Mouse (Mus musculus) heart, postnatal 14 days (tissue): ENCODE results near the gene Slc38a8. TPM values are rescaled to one million over a fixed set of nuclear protein-coding genes. Genes with fewer than 3 reads are reported as not detected.

Experiments used
- DNase-seq, 2 experiments: peaks; one replicate each; pipeline ENCODE4 v3.0.0; 2021 to 2022
- intact Hi-C: fragments of 180-260 bp; cut with DNase I; formaldehyde crosslinking; loops from one replicate; pipeline ENCODE4 v1.15.1; 2025
- total RNA-seq, 2 experiments: library from RNA; stranded (reverse); gene quantifications; 2 replicates each; pipeline ENCODE4 v1.2.3; 2021

Gene Slc38a8
- total RNA-seq, 2 experiments from 2014 or later: not detected

GRCm38 (mm10) chr8:119496848-119497247, 4.7 kb downstream of the Slc38a8 start:
- peak; percentile 55 to 68 for DNase-seq
- intact Hi-C loops: loop anchor here (1.0 kb wide), 2 partner anchors 51 to 85 kb away; partner anchors contain the start of gene Necab2

- intact Hi-C loops: no loop called here
- no peak for DNase-seq
Observed at GRCm38 (mm10) chr8:119487093-119487492, 14.4 kb downstream of the Slc38a8 start.

GRCm38 (mm10) chr8:119484145-119484896, 17.2 kb downstream of the Slc38a8 start:
- no peak for DNase-seq
- intact Hi-C loops: no loop called here

- intact Hi-C loops: no loop called here
- no peak for DNase-seq
Observed at GRCm38 (mm10) chr8:119478684-119479083, 22.8 kb downstream of the Slc38a8 start.

GRCm38 (mm10) chr8:119468091-119468490, 33.4 kb downstream of the Slc38a8 start:
- DNase-seq: no peak
- intact Hi-C loops: no loop called here

- intact Hi-C loops: no loop called here
- no peak for DNase-seq
Observed at GRCm38 (mm10) chr8:119466794-119467193, 34.7 kb downstream of the Slc38a8 start.

GRCm38 (mm10) chr8:119466105-119466504, 35.4 kb downstream of the Slc38a8 start:
- DNase-seq: no peak
- intact Hi-C loops: no loop called here

- intact Hi-C loops: no loop called here
- DNase-seq: peak in 1 of 2 experiments; percentile 20
Observed at GRCm38 (mm10) chr8:119463709-119464108, 37.8 kb downstream of the Slc38a8 start.

GRCm38 (mm10) chr8:119461356-119461755, 40.1 kb downstream of the Slc38a8 start:
- intact Hi-C loops: no loop called here

GRCm38 (mm10) chr8:119459724-119460123, 41.8 kb downstream of the Slc38a8 start:
- DNase-seq: peak; percentile 25 to 53
- intact Hi-C loops: no loop called here

More at GRCm38 (mm10) chr8:119461356-119461755, 40.1 kb downstream of the Slc38a8 start:
- no peak for DNase-seq

GRCm38 (mm10) chr8:119456045-119456444, 45.5 kb downstream of the Slc38a8 start:
- DNase-seq: no peak
- intact Hi-C loops: no loop called here

GRCm38 (mm10) chr8:119452919-119453318, 48.6 kb downstream of the Slc38a8 start:
- intact Hi-C loops: no loop called here
- DNase-seq: no peak

- no peak for DNase-seq
- intact Hi-C loops: no loop called here
Observed at GRCm38 (mm10) chr8:119451131-119451530, 50.4 kb downstream of the Slc38a8 start.

- intact Hi-C loops: loop anchor here (10.0 kb wide), 1 partner anchor 335 kb away; no protein-coding TSS in a partner anchor
- no peak for DNase-seq
Observed at GRCm38 (mm10) chr8:119449627-119450026, 51.9 kb downstream of the Slc38a8 start.

- intact Hi-C loops: loop anchor here (10.0 kb wide), 1 partner anchor 337 kb away; no protein-coding TSS in a partner anchor
- no peak for DNase-seq
Observed at GRCm38 (mm10) chr8:119447781-119448170, 53.7 kb downstream of the Slc38a8 start.

GRCm38 (mm10) chr8:119446990-119447780, 54.3 kb downstream of the Slc38a8 start:
- peak in 1 of 2 experiments; percentile 18 for DNase-seq
- intact Hi-C loops: loop anchor here (1.0 to 10.0 kb wide), 2 partner anchors 50 to 338 kb away; no protein-coding TSS in a partner anchor

- intact Hi-C loops: loop anchor here (1.0 to 10.0 kb wide), 2 partner anchors 51 to 338 kb away; no protein-coding TSS in a partner anchor
- DNase-seq: peak; percentile 85 to 89
Observed at GRCm38 (mm10) chr8:119446211-119446989, 55.1 kb downstream of the Slc38a8 start, which contains the start of gene Necab2. TSS of gene Necab2 (plus strand) at chr8:119446719.

GRCm38 (mm10) chr8:119442970-119443369, 58.5 kb downstream of the Slc38a8 start:
- no peak for DNase-seq
- intact Hi-C loops: loop anchor here (5.0 to 10.0 kb wide), 2 partner anchors 234 to 342 kb away; no protein-coding TSS in a partner anchor

GRCm38 (mm10) chr8:119442013-119442412, 59.5 kb downstream of the Slc38a8 start:
- no peak for DNase-seq
- intact Hi-C loops: loop anchor here (5.0 to 10.0 kb wide), 2 partner anchors 235 to 343 kb away; no protein-coding TSS in a partner anchor

GRCm38 (mm10) chr8:119440952-119441270, 60.6 kb downstream of the Slc38a8 start:
- intact Hi-C loops: loop anchor here (1.0 to 10.0 kb wide), 4 partner anchors 29 to 344 kb away; partner anchors contain the start of gene Taf1c

More at GRCm38 (mm10) chr8:119440952-119441270, 60.6 kb downstream of the Slc38a8 start:
- no peak for DNase-seq
